Mouse (Mus musculus): Measurements from ENCODE around the gene Drap1. TPM values are rescaled to one million over a fixed set of nuclear protein-coding genes. Genes with fewer than 3 reads are reported as not detected.

Gene Drap1
- polyA plus RNA-seq, 1 experiment from 2014 or later = 190 TPM

DNA sequence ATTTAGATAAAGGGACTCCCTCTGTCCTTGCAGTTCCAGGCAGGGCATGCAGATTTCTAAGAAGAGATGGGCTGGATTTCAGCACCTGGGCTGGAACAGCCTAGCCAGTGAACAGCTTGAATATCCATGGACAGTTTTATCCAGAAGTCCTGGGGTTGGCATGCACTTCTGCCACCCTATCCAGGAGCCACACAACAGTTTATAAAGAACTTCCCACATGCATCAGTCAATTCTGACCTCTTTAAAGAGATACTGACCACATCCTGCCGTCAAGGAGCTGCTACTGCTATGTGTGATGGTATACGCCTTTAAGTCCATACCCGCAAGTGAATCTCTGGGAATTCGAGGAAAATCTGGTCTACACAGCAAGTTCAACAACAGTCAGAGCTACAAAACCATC is 4.4 kb upstream of the Drap1 start:
- H3K9ac ChIP-seq = no peak overlapping the region
- H3K27ac ChIP-seq (ENCODE audit: poor library complexity, severe bottlenecking) = no peak overlapping the region
- H3K4me1 ChIP-seq (replicated peaks) = peaks cover 31% of the 10 kb centered on the region
- 73% methylated on average over 4 of the region's 4 CpGs for WGBS
- no peaks in the 10 kb centered on the region for H3K9me3 ChIP-seq (replicated peaks)
- peaks cover 18% of the 10 kb centered on the region for H3K36me3 ChIP-seq
- no peak for ATAC-seq (ENCODE audit: insufficient number of reproducible peaks, low FRiP score)
- no peak overlapping the region for H3K4me3 ChIP-seq
- no peak overlapping the region for H3K4me2 ChIP-seq
- no peaks in the 10 kb centered on the region for H3K27me3 ChIP-seq (replicated peaks)

- peaks cover 23% of the 10 kb centered on the region for H3K36me3 ChIP-seq
- no peaks in the 10 kb centered on the region for H3K9me3 ChIP-seq (replicated peaks)
- H3K27ac ChIP-seq (ENCODE audit: poor library complexity, severe bottlenecking) = no peak overlapping the region
- 83% methylated on average over 2 of the region's 2 CpGs for WGBS
- H3K9ac ChIP-seq = no peak overlapping the region
- H3K4me2 ChIP-seq = no peak overlapping the region
- no peak overlapping the region for H3K4me3 ChIP-seq
- ATAC-seq (ENCODE audit: insufficient number of reproducible peaks, low FRiP score) = no peak
- H3K27me3 ChIP-seq (replicated peaks) = no peaks in the 10 kb centered on the region
- H3K4me1 ChIP-seq (replicated peaks) = peaks cover 30% of the 10 kb centered on the region
Measured at GRCm38 (mm10) chr19:5428083-5428482, 3.3 kb upstream of the Drap1 start.

- Histone ChIP-seq H3K9ac (no peak overlapping the region), H3K27ac (ENCODE audit: poor library complexity, severe bottlenecking) (no peak overlapping the region), H3K36me3 (peaks cover 35% of the 10 kb centered on the region), H3K9me3 (replicated peaks) (no peaks in the 10 kb centered on the region), H3K27me3 (replicated peaks) (no peaks in the 10 kb centered on the region), H3K4me3 (peak overlapping the region; percentile 89), H3K4me2 (peak overlapping the region; percentile 83; the same call in 1 of the 2 replicates), H3K4me1 (replicated peaks) (peaks cover 29% of the 10 kb centered on the region)
- ATAC-seq (ENCODE audit: insufficient number of reproducible peaks, low FRiP score) = no peak
- 92% methylated on average over 13 of the region's 13 CpGs for WGBS
Measured at GRCm38 (mm10) chr19:5426640-5427290, 2.0 kb upstream of the Drap1 start.

DNA sequence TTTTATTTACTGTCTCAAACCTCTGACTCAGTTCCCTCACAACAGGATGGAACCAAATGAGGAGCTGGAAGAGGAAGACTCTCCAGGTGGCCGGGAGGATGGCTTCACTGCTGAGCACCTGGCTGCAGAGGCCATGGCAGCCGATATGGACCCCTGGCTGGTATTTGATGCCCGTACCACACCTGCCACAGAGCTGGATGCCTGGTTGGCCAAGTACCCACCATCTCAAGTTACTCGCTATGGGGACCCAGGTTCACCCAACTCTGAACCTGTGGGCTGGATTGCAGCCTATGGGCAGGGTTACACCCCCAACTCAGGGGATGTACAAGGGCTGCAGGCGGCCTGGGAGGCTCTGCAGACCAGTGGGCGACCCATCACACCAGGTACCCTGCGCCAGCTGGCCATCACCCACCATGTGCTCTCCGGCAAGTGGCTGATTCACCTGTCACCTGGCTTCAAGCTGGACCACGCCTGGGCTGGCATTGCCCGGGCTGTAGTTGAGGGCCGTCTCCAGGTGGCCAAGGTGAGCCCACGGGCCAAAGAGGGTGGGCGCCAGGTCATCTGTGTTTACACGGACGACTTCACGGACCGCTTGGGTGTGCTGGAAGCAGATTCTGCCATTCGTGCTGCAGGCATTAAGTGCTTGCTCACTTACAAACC is 1.3 kb upstream of the Drap1 start:
- Histone ChIP-seq H3K9me3 (replicated peaks) (no peaks in the 10 kb centered on the region), H3K36me3 (peaks cover 40% of the 10 kb centered on the region), H3K4me1 (replicated peaks) (peaks cover 29% of the 10 kb centered on the region), H3K9ac (peak overlapping the region; percentile 89), H3K4me3 (peak overlapping the region; percentile 89), H3K27ac (ENCODE audit: poor library complexity, severe bottlenecking) (peak overlapping the region; percentile 81; the same call in 1 of the 2 replicates), H3K27me3 (replicated peaks) (no peaks in the 10 kb centered on the region), H3K4me2 (peak overlapping the region; percentile 83)
- no peak for ATAC-seq (ENCODE audit: insufficient number of reproducible peaks, low FRiP score)
- 90% methylated on average over 18 of the region's 18 CpGs for WGBS

GRCm38 (mm10) chr19:5424092-5424781 is 542 bp downstream of the Drap1 start:
- Histone ChIP-seq H3K27me3 (replicated peaks) (no peaks in the 10 kb centered on the region), H3K36me3 (peaks cover 57% of the 10 kb centered on the region), H3K4me1 (replicated peaks) (peaks cover 29% of the 10 kb centered on the region), H3K9me3 (replicated peaks) (no peaks in the 10 kb centered on the region), H3K4me3 (peak overlapping the region; percentile 89), H3K4me2 (peak overlapping the region; percentile 94), H3K27ac (ENCODE audit: poor library complexity, severe bottlenecking) (peak overlapping the region; percentile 91), H3K9ac (peak overlapping the region; percentile 91)
- peak; percentile 74 for ATAC-seq (ENCODE audit: insufficient number of reproducible peaks, low FRiP score)
- WGBS = under 1% methylated on average over 47 of the region's 48 CpGs

DNA sequence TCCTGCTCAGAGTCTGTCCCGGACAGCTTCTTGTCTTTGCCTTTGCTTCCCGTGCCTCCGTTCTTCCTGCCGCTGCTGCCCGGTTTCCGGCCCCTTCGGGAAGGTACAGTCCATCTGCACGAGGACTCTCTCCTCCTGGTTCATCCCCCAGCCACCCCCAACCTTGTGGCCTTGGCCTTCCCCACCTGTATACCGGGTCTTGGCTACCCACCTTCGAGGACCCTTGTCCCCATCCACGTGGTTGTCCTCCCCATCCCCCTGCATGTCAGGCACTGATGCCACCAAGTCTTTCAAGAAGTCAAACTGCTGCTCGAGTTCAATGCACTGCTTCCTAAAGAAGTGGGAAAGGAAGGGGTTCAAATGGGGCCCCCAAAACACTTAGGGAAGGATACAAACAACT is 1.2 kb downstream of the Drap1 start:
- H3K27me3 ChIP-seq (replicated peaks) = no peaks in the 10 kb centered on the region
- 65% methylated on average over 12 of the region's 12 CpGs for WGBS
- peak overlapping the region; percentile 91; the same call in 1 of the 2 replicates for H3K27ac ChIP-seq (ENCODE audit: poor library complexity, severe bottlenecking)
- H3K36me3 ChIP-seq = peaks cover 57% of the 10 kb centered on the region
- peak overlapping the region; percentile 89 for H3K4me3 ChIP-seq
- no peaks in the 10 kb centered on the region for H3K9me3 ChIP-seq (replicated peaks)
- peak overlapping the region; percentile 94 for H3K4me2 ChIP-seq
- ATAC-seq (ENCODE audit: insufficient number of reproducible peaks, low FRiP score) = no peak
- H3K9ac ChIP-seq = peak overlapping the region; percentile 91
- peaks cover 29% of the 10 kb centered on the region for H3K4me1 ChIP-seq (replicated peaks)

DNA sequence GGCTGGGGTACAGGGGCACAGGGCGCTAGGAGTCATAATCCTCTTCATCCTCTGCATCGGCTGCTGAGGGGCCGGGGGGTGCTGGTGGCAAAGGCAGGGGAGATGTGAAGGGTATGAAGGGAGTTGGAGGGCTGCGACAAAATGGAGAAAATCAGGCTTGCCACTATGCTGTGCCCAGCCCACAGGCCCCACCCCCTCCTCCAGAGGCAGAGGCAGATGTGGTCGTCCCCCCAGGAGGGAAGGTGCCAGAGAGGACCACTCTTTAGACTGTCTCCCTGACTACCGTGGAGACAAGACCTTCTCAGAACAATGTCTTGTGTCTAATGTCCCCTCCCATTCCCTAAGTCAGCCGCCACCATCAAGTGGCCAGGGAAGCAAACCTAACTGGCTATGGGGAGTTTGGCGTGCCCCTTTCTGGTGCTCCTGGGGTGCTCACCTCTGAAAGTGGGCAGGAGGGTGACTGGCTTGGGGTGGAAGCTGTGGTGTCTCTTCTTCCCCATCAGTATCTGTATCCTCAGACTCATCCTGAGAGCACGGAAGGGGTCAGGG is 1.8 kb downstream of the Drap1 start:
- WGBS = 85% methylated on average over 9 of the region's 9 CpGs
- peaks cover 57% of the 10 kb centered on the region for H3K36me3 ChIP-seq
- no peak overlapping the region for H3K27ac ChIP-seq (ENCODE audit: poor library complexity, severe bottlenecking)
- no peak for ATAC-seq (ENCODE audit: insufficient number of reproducible peaks, low FRiP score)
- peak overlapping the region; percentile 94 for H3K4me2 ChIP-seq
- peak overlapping the region; percentile 91 for H3K9ac ChIP-seq
- no peaks in the 10 kb centered on the region for H3K27me3 ChIP-seq (replicated peaks)
- peak overlapping the region; percentile 89; the same call in 1 of the 2 replicates for H3K4me3 ChIP-seq
- peaks cover 29% of the 10 kb centered on the region for H3K4me1 ChIP-seq (replicated peaks)
- H3K9me3 ChIP-seq (replicated peaks) = no peaks in the 10 kb centered on the region

- Histone ChIP-seq H3K9ac (no peak overlapping the region), H3K4me3 (no peak overlapping the region), H3K27me3 (replicated peaks) (no peaks in the 10 kb centered on the region), H3K4me1 (replicated peaks) (peaks cover 29% of the 10 kb centered on the region), H3K27ac (ENCODE audit: poor library complexity, severe bottlenecking) (no peak overlapping the region), H3K36me3 (peaks cover 53% of the 10 kb centered on the region), H3K4me2 (no peak overlapping the region), H3K9me3 (replicated peaks) (no peaks in the 10 kb centered on the region)
- no peak for ATAC-seq (ENCODE audit: insufficient number of reproducible peaks, low FRiP score)
- WGBS = 87% methylated on average over 10 of the region's 10 CpGs
Measured at GRCm38 (mm10) chr19:5422267-5422666, 2.5 kb downstream of the Drap1 start.

DNA sequence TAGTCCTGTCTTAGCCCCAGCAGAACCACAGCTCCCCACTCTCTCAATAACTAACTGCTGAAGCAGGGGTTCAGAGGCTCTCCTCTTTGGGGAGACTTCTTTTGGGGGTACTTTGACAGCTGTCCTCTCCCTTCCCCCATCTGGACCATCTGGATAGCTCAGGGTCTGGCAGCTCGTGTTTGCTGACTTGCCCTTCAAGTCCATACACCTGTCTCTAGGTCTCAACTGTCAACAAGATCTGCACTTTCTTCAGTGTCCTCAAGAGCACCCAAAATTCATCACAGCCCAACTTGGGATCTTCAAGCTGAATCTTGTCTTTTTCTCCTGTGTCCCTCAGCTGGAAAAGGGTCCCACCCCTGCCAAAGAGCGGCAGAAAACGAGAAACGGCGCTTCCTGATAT is 3.0 kb downstream of the Drap1 start:
- H3K36me3 ChIP-seq = peaks cover 48% of the 10 kb centered on the region
- no peak overlapping the region for H3K4me2 ChIP-seq
- peaks cover 27% of the 10 kb centered on the region for H3K4me1 ChIP-seq (replicated peaks)
- H3K9me3 ChIP-seq (replicated peaks) = no peaks in the 10 kb centered on the region
- H3K4me3 ChIP-seq = no peak overlapping the region
- H3K27ac ChIP-seq (ENCODE audit: poor library complexity, severe bottlenecking) = no peak overlapping the region
- WGBS = 88% methylated on average over 5 of the region's 5 CpGs
- no peaks in the 10 kb centered on the region for H3K27me3 ChIP-seq (replicated peaks)
- no peak overlapping the region for H3K9ac ChIP-seq
- no peak for ATAC-seq (ENCODE audit: insufficient number of reproducible peaks, low FRiP score)

- Histone ChIP-seq H3K9ac (no peak overlapping the region), H3K27me3 (replicated peaks) (no peaks in the 10 kb centered on the region), H3K4me2 (no peak overlapping the region), H3K9me3 (replicated peaks) (no peaks in the 10 kb centered on the region), H3K36me3 (peaks cover 39% of the 10 kb centered on the region), H3K4me1 (replicated peaks) (peaks cover 15% of the 10 kb centered on the region), H3K4me3 (no peak overlapping the region), H3K27ac (ENCODE audit: poor library complexity, severe bottlenecking) (no peak overlapping the region)
- ATAC-seq (ENCODE audit: insufficient number of reproducible peaks, low FRiP score) = no peak
- 91% methylated on average over 6 of the region's 6 CpGs for WGBS
Measured at GRCm38 (mm10) chr19:5420579-5420978, 4.2 kb downstream of the Drap1 start.

DNA sequence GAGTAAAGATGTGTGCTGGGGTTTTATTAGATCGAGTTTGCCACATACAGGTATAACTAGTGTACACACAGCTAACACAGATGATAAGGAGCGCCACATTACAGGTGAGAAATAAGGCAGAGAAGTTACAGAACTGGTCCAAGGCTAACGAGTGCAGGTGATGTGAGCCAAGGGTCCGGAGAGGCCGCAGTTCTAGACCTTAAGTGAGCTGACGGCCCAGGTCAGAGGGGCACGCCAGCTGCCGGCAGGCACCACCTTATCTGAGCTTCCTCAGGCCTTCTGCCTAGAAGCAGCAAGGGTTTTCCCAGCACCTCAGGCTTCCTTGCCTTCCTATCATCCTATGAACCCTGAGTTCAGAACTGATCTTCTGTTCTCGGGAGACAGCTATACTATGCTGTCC is 5.1 kb downstream of the Drap1 start:
- Histone ChIP-seq H3K36me3 (peaks cover 39% of the 10 kb centered on the region), H3K27ac (ENCODE audit: poor library complexity, severe bottlenecking) (no peak overlapping the region), H3K27me3 (replicated peaks) (no peaks in the 10 kb centered on the region), H3K9ac (no peak overlapping the region; the same call in 1 of the 2 replicates), H3K4me1 (replicated peaks) (peaks cover 14% of the 10 kb centered on the region), H3K4me2 (no peak overlapping the region), H3K4me3 (no peak overlapping the region), H3K9me3 (replicated peaks) (no peaks in the 10 kb centered on the region)
- no peak for ATAC-seq (ENCODE audit: insufficient number of reproducible peaks, low FRiP score)
- 82% methylated on average over 9 of the region's 9 CpGs for WGBS

Measured in heart, embryonic 12.5 days (tissue).